Mouse (Mus musculus) cortical plate, adult 2 months (tissue): ENCODE data around the gene Sphk2. TPM values are rescaled to one million over a fixed set of nuclear protein-coding genes. Genes with fewer than 3 reads are reported as not detected.
A peak's percentile ranks its signal among the peaks of the same experiment; 100 is the strongest.

Experiments used
- H3K27ac ChIP-seq: fragments of 200-500 bp; 2 replicates; pipeline ENCODE4 v1.5.1; 2012; ENCODE audit warnings: low read length, control low read depth, inconsistent platforms; ENCODE audit not compliant: insufficient read depth
- H3K4me1 ChIP-seq: fragments of 200-500 bp; 2 replicates; pipeline ENCODE4 v1.6.1; 2011; ENCODE audit warnings: low read length; ENCODE audit not compliant: control insufficient read depth, insufficient read depth
- H3K4me3 ChIP-seq: fragments of 200-500 bp; 2 replicates; pipeline ENCODE4 v1.5.1; 2011; ENCODE audit warnings: mild to moderate bottlenecking, low read length, control low read depth; ENCODE audit not compliant: insufficient read depth
- CTCF ChIP-seq: fragments of 200-500 bp; IDR thresholded peaks from 2 replicates; pipeline ENCODE4 v1.5.1; 2011; ENCODE audit warnings: mild to moderate bottlenecking, control low read depth, low read length; ENCODE audit not compliant: insufficient read depth; ENCODE audit errors: extremely low read depth
- POLR2A ChIP-seq: fragments of 200-500 bp; IDR thresholded peaks from 2 replicates; pipeline ENCODE4 v1.6.1; 2011; ENCODE audit warnings: mild to moderate bottlenecking, low read length, control low read depth; ENCODE audit not compliant: insufficient read depth; ENCODE audit errors: extremely low read depth
- polyA plus RNA-seq: library from polyadenylated mRNA; depleted of rRNA; stranded (reverse); fragments of >200 nt; gene quantifications from 2 replicates; pipeline ENCODE4 v1.2.3, GENCODE M21; 2012

Sphk2 gene
- polyA plus RNA-seq, 1 experiment, result 22.5 TPM

GRCm38 (mm10) chr7:45685811-45686210 lies 32.0 kb downstream of the Sphk2 start:
- no peak overlapping the region for H3K27ac ChIP-seq
- peaks cover 1% of the 10 kb centered on the region; the same call in 1 of the 2 replicates for H3K4me1 ChIP-seq
- no peak overlapping the region for H3K4me3 ChIP-seq
- TF ChIP-seq CTCF (no peak), POLR2A (no peak)

GRCm38 (mm10) chr7:45683396-45684050 lies 34.3 kb downstream of the Sphk2 start, which contains the start of gene Ntn5:
Gene Ntn5 (plus strand): TSS chr7:45684022.
- H3K4me1 ChIP-seq, result no peaks in the 10 kb centered on the region
- TF ChIP-seq POLR2A (no peak), CTCF (no peak)
- H3K27ac ChIP-seq, result no peak within 1 kb of the TSS
- no peak within 1 kb of the TSS for H3K4me3 ChIP-seq

- Histone ChIP-seq H3K4me1 (no peaks in the 10 kb centered on the region), H3K27ac (0 out of 2 replicates have a peak overlapping the region, but pooled peaks have one; percentile 13), H3K4me3 (no peak overlapping the region)
- TF ChIP-seq POLR2A (peak; percentile 47; the same call in 1 of the 2 replicates), CTCF (peak; percentile 99)
Observed at GRCm38 (mm10) chr7:45682144-45683126, 35.4 kb downstream of the Sphk2 start.

- TF ChIP-seq POLR2A, result no peak
- TF ChIP-seq CTCF, result no peak
- no peaks in the 10 kb centered on the region for H3K4me1 ChIP-seq
- no peak overlapping the region for H3K4me3 ChIP-seq
- H3K27ac ChIP-seq, result no peak overlapping the region
Observed at GRCm38 (mm10) chr7:45681046-45681736, 36.6 kb downstream of the Sphk2 start.

GRCm38 (mm10) chr7:45679966-45680621 lies 37.7 kb downstream of the Sphk2 start:
- Histone ChIP-seq H3K27ac (no peak overlapping the region), H3K4me1 (no peaks in the 10 kb centered on the region), H3K4me3 (no peak overlapping the region)
- TF ChIP-seq CTCF (no peak), POLR2A (no peak)

- Histone ChIP-seq H3K4me1 (no peaks in the 10 kb centered on the region), H3K27ac (no peak overlapping the region), H3K4me3 (no peak overlapping the region)
- TF ChIP-seq POLR2A, result no peak
- TF ChIP-seq CTCF, result no peak
Observed at GRCm38 (mm10) chr7:45678513-45678912, 39.3 kb downstream of the Sphk2 start.

- H3K4me1 ChIP-seq, result no peaks in the 10 kb centered on the region
- TF ChIP-seq CTCF (no peak), POLR2A (no peak)
Observed at GRCm38 (mm10) chr7:45677627-45678295, 40.0 kb downstream of the Sphk2 start.

GRCm38 (mm10) chr7:45668921-45669320 lies 48.9 kb downstream of the Sphk2 start:
- Histone ChIP-seq H3K4me1 (no peaks in the 10 kb centered on the region), H3K4me3 (no peak overlapping the region), H3K27ac (no peak overlapping the region)
- TF ChIP-seq CTCF, result no peak
- TF ChIP-seq POLR2A, result no peak

More at GRCm38 (mm10) chr7:45677627-45678295, 40.0 kb downstream of the Sphk2 start:
- no peak overlapping the region for H3K4me3 ChIP-seq
- no peak overlapping the region for H3K27ac ChIP-seq
